Mouse (Mus musculus): ENCODE measurements around the gene Mdm2. TPM values are rescaled to one million over a fixed set of nuclear protein-coding genes. Genes with fewer than 3 reads are reported as not detected.

The Mdm2 gene
- polyA plus RNA-seq, 1 experiment from 2014 or later: 22.0 TPM

DNA sequence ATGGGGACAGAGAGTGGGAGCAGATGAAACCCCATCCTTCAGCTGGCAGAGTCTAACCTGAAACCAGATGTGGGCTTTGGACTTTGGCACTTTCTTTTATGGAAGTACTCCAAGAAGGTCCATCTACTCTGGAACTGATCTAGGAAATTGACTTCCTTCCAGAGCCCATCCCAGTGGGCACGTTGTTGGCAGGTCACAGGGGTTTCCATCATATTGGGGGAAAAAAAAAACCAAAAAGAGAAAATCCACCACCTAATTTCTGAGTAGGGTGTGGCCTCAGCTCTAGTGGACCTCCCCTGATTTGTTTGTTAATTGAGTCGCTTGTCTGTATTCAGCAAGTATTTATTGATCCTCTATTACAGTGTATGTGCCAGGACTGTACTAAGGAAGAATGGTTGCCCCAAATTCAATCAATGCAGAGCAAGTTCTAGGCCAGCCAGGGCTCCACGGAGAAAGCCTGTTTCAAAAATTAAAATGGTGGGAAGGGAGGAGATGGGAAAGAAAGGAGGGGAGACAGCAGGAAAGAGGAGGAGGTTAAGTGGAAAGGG, 55.9 kb downstream of the Mdm2 start:
- Histone ChIP-seq H3K4me3 (replicated peaks; ENCODE audit: low read depth, low read length) (no peak overlapping the region), H3K9me3 (replicated peaks; ENCODE audit: low read length) (no peaks in the 10 kb centered on the region), H3K36me3 (ENCODE audit: insufficient read depth, low read length) (no peaks in the 10 kb centered on the region), H3K9ac (ENCODE audit: low read depth, low read length) (no peak overlapping the region), H3K4me2 (ENCODE audit: low read length) (no peak overlapping the region), H3K4me1 (replicated peaks; ENCODE audit: insufficient read depth, low read length) (peaks cover 6% of the 10 kb centered on the region; the same call in 1 of the 2 replicates), H3K27me3 (ENCODE audit: insufficient read depth, low read length) (no peaks in the 10 kb centered on the region), H3K27ac (no peak overlapping the region)
- WGBS: 92% methylated on average over 3 of the region's 3 CpGs
- no peak for TF ChIP-seq CTCF (IDR thresholded peaks at IDR 0.05; ENCODE audit: low read depth)
- DNase-seq (ENCODE audit: low spot score) (no peak), ATAC-seq (replicated peaks; ENCODE audit: low FRiP score, low read depth) (no peak)

DNA sequence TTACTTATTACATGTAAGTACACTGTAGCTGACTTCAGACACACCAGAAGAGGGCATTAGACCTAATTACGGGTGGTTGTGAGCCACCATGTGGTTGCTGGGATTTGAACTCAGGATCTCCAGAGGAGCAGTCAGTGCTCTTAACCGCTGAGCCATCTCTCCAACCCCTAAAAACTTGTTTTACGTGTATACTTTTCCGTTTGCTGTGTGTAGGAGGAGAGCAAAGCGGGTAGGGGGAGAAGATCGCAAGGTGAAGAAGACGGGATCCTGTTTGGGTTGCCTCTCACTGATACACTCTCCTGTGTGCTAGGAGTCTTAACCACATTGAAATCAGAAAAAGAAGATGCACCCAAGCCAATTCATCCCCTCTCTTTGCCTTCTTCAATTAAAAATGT, 56.8 kb downstream of the Mdm2 start:
- DNase-seq (ENCODE audit: low spot score) (no peak), ATAC-seq (replicated peaks; ENCODE audit: low FRiP score, low read depth) (no peak)
- Histone ChIP-seq H3K27me3 (ENCODE audit: insufficient read depth, low read length) (no peaks in the 10 kb centered on the region), H3K27ac (no peak overlapping the region), H3K4me1 (replicated peaks; ENCODE audit: insufficient read depth, low read length) (peaks cover 6% of the 10 kb centered on the region; the same call in 1 of the 2 replicates), H3K36me3 (ENCODE audit: insufficient read depth, low read length) (no peaks in the 10 kb centered on the region), H3K4me2 (ENCODE audit: low read length) (no peak overlapping the region), H3K9me3 (replicated peaks; ENCODE audit: low read length) (no peaks in the 10 kb centered on the region), H3K4me3 (replicated peaks; ENCODE audit: low read depth, low read length) (no peak overlapping the region), H3K9ac (ENCODE audit: low read depth, low read length) (no peak overlapping the region)
- no peak for TF ChIP-seq CTCF (IDR thresholded peaks at IDR 0.05; ENCODE audit: low read depth)
- 82% methylated on average over 7 of the region's 7 CpGs for WGBS

DNA sequence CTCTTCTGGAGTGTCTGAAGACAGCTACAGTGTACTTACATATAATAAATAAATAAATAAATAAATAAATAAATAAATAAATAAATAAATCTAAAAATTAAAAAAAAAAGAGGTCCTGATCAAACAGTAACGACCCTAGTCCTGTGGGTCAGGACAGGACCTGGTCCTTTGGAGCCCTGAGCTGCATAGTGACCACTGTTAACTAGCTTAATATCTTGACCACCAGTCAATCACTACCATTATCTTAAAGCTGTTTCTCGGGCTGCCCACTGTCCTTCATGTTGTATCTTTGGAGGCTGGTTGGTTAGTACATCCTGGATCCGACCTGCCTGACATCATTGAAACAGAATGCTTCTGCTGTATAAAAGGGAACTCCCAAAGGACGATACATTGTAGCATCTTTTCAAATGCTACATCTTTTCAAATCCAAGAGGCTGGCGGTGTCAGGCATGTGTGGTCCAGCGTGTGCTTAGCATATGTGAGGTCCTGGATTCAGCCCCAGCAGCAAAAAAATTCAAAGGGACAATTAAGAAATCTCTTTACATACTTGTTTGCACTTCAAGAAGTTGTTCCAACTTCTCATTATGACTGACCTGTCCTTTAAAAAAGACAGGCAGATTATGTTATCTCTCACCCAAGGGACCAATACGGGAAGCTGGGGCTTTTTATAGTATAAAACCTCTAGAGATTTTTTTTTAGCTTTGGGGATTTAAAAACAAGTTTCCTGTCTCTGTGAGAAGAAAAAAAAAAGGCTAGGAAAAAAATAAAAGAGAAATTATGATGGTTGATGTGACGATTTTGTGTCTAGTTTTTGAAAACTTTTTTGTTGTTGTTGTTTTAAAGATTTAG, 57.4 kb downstream of the Mdm2 start:
- no peak overlapping the region for H3K4me3 ChIP-seq (replicated peaks; ENCODE audit: low read depth, low read length)
- H3K4me2 ChIP-seq (ENCODE audit: low read length): no peak overlapping the region
- H3K36me3 ChIP-seq (ENCODE audit: insufficient read depth, low read length): no peaks in the 10 kb centered on the region
- no peaks in the 10 kb centered on the region for H3K27me3 ChIP-seq (ENCODE audit: insufficient read depth, low read length)
- DNase-seq (ENCODE audit: low spot score): no peak
- no peak for TF ChIP-seq CTCF (IDR thresholded peaks at IDR 0.05; ENCODE audit: low read depth)
- 84% methylated on average over 8 of the region's 8 CpGs for WGBS
- no peak for ATAC-seq (replicated peaks; ENCODE audit: low FRiP score, low read depth)
- H3K4me1 ChIP-seq (replicated peaks; ENCODE audit: insufficient read depth, low read length): peaks cover 6% of the 10 kb centered on the region; the same call in 1 of the 2 replicates
- no peaks in the 10 kb centered on the region for H3K9me3 ChIP-seq (replicated peaks; ENCODE audit: low read length)
- no peak overlapping the region for H3K9ac ChIP-seq (ENCODE audit: low read depth, low read length)
- no peak overlapping the region for H3K27ac ChIP-seq

DNA sequence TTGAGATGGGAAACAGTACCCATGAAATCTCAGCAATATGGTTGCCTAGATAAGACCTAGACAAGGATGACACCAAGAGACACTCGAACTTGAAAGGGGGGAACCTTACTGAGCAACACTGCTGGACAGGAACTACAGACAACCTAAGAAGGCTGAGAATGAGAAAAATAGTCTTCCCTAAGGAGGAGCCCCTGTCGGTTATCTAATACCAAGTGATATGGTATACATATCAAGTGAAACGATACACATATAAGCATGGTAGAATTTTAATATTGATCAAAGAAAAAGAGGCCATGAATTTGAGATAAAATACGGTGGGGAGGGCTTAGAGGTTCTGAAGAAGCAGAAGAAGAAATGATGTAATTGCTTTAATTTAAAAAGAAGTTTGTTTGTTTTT, 58.2 kb downstream of the Mdm2 start:
- H3K4me1 ChIP-seq (replicated peaks; ENCODE audit: insufficient read depth, low read length): peaks cover 6% of the 10 kb centered on the region; the same call in 1 of the 2 replicates

DNA sequence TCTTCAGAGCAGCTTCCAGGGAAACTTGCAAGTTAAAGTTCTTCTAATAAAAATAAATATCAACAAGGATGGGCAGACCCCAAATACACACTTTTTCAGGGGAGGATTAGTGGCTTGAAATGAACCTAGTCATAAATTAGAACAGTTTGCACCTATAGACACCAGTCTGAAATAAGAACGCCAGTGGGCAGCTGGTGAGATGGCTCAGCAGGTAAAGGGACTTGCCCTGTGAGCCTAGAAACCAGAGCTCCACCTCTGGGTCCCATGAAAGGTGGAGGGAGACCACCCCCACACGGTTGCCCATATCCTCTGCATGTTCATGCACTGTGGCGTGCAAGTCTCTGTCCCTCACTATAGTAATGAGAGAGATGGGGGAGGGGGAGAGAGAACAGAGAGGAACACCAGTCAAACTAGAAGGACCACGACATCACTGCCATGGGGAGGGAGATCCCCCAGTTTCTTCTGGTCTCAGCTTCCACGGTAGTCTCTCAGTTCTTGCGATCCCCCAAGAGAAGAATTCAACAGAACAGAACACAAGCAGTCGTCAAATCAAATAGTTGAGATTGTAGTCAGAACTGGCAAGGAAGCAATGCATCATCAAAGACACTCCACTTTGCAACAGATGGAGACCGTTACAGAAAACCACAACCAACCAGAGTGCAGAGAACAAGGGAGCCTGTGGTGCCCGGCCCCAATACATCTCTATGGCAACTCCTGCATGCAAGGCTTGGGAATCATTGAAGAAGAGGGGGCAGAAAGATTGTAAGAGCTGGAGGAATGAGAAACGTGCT, 58.8 kb downstream of the Mdm2 start:
- Histone ChIP-seq H3K9me3 (replicated peaks; ENCODE audit: low read length) (no peaks in the 10 kb centered on the region), H3K36me3 (ENCODE audit: insufficient read depth, low read length) (no peaks in the 10 kb centered on the region), H3K27ac (no peak overlapping the region), H3K27me3 (ENCODE audit: insufficient read depth, low read length) (no peaks in the 10 kb centered on the region), H3K4me2 (ENCODE audit: low read length) (no peak overlapping the region), H3K4me1 (replicated peaks; ENCODE audit: insufficient read depth, low read length) (peaks cover 6% of the 10 kb centered on the region; the same call in 1 of the 2 replicates), H3K4me3 (replicated peaks; ENCODE audit: low read depth, low read length) (no peak overlapping the region), H3K9ac (ENCODE audit: low read depth, low read length) (no peak overlapping the region)
- DNase-seq (ENCODE audit: low spot score) (no peak), ATAC-seq (replicated peaks; ENCODE audit: low FRiP score, low read depth) (no peak)
- WGBS: 71% methylated on average over 10 of the region's 10 CpGs
- TF ChIP-seq CTCF (IDR thresholded peaks at IDR 0.05; ENCODE audit: low read depth): no peak

More for the DNA sequence above, 58.2 kb downstream of the Mdm2 start:
- no peak for TF ChIP-seq CTCF (IDR thresholded peaks at IDR 0.05; ENCODE audit: low read depth)
- no peak overlapping the region for H3K9ac ChIP-seq (ENCODE audit: low read depth, low read length)
- no peak overlapping the region for H3K4me2 ChIP-seq (ENCODE audit: low read length)
- ATAC-seq (replicated peaks; ENCODE audit: low FRiP score, low read depth) (no peak), DNase-seq (ENCODE audit: low spot score) (no peak)
- no peaks in the 10 kb centered on the region for H3K27me3 ChIP-seq (ENCODE audit: insufficient read depth, low read length)
- 93% methylated on average over 4 of the region's 4 CpGs for WGBS
- no peaks in the 10 kb centered on the region for H3K9me3 ChIP-seq (replicated peaks; ENCODE audit: low read length)
- no peak overlapping the region for H3K4me3 ChIP-seq (replicated peaks; ENCODE audit: low read depth, low read length)
- no peaks in the 10 kb centered on the region for H3K36me3 ChIP-seq (ENCODE audit: insufficient read depth, low read length)
- no peak overlapping the region for H3K27ac ChIP-seq

DNA sequence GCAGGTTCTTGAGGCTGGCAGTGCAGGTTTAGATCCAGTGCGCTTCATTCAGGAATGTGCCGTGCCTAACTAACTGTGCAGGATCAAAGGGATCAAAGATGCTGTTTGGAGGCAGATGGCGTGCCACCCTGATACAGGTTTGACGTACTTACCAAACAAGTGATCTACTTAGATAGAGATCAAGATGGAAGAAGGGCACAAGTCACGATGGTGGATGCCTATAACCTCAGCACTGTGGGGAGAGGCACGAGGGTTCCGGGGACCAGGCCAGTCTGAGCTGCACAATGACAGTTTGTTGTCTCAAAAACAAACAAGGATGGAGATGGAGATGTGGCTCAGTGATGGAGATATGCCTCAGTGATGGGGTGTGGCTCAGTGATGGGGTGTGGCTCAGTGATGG, 59.8 kb downstream of the Mdm2 start:
- WGBS: 90% methylated on average over 7 of the region's 7 CpGs
- no peak overlapping the region for H3K9ac ChIP-seq (ENCODE audit: low read depth, low read length)
- TF ChIP-seq CTCF (IDR thresholded peaks at IDR 0.05; ENCODE audit: low read depth): no peak
- DNase-seq (ENCODE audit: low spot score) (no peak), ATAC-seq (replicated peaks; ENCODE audit: low FRiP score, low read depth) (no peak)
- H3K4me1 ChIP-seq (replicated peaks; ENCODE audit: insufficient read depth, low read length): no peaks in the 10 kb centered on the region
- no peaks in the 10 kb centered on the region for H3K27me3 ChIP-seq (ENCODE audit: insufficient read depth, low read length)
- H3K27ac ChIP-seq: no peak overlapping the region
- no peak overlapping the region for H3K4me3 ChIP-seq (replicated peaks; ENCODE audit: low read depth, low read length)
- no peak overlapping the region for H3K4me2 ChIP-seq (ENCODE audit: low read length)
- H3K9me3 ChIP-seq (replicated peaks; ENCODE audit: low read length): no peaks in the 10 kb centered on the region
- H3K36me3 ChIP-seq (ENCODE audit: insufficient read depth, low read length): no peaks in the 10 kb centered on the region
